In the genomic region with DNA sequence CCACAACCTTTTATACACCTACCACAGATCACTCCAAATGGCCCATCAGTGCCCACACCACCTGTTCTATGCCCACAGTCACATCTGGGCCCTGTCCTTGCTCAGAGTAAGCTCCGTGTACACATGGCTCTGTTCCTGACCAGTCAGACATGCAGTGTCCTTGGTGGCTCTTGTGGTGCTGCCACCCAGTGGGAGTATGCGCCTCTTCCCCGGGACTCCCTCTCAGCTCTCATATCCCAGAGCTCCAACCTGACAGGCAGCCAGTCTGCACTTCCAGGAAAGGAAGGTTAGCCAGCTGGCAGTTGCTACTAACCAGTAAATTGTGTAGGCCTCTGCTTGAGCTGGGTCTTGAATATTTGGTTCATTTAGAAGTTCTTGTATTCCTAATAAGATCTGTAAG, we compare ENCODE assay signal across 9 mouse cellular contexts. TPM values are rescaled to one million over a fixed set of nuclear protein-coding genes. Genes with fewer than 3 reads are reported as not detected.
A peak's percentile ranks its signal among the peaks of the same experiment; 100 is the strongest.
DNase-seq lines count a peak whose midpoint lies in the region; ATAC-seq and TF ChIP-seq lines count a peak whose summit lies in the region.
"Had no signal": no experiment of that assay in that cellular context is flagged by ENCODE, and none has a peak within 500 bp of the region (broad histone marks: within the 10 kb centered on the region; RNA-seq: fewer than 3 reads in every experiment).

No protein-coding gene starts in this region.

- no peaks in the 10 kb centered on the region for H3K4me1 ChIP-seq in kidney, embryonic 16.5 days (ENCODE audit: insufficient read depth, low read length)
- no peaks in the 10 kb centered on the region for H3K4me1 ChIP-seq in ES-Bruce4 (ENCODE audit: control insufficient read depth, insufficient read depth, low read length)
- no peaks in the 10 kb centered on the region for H3K4me1 ChIP-seq in kidney, adult 2 months (ENCODE audit: control insufficient read depth, insufficient read depth, low read length)
- H3K4me1 ChIP-seq in forebrain, embryonic 14.5 days (ENCODE audit: control insufficient read depth, insufficient read depth, low read length), result no peaks in the 10 kb centered on the region
- H3K4me1 ChIP-seq: stomach, embryonic 15.5 days had no signal

- no peak overlapping the region for H3K27ac ChIP-seq in kidney, embryonic 16.5 days (ENCODE audit: low read length)
- no peak overlapping the region for H3K27ac ChIP-seq in ES-Bruce4 (ENCODE audit: insufficient read depth, low read length)
- no peak overlapping the region for H3K27ac ChIP-seq in kidney, adult 2 months (ENCODE audit: insufficient read depth, low read depth, low read length)
- no peak overlapping the region for H3K27ac ChIP-seq in forebrain, embryonic 14.5 days (ENCODE audit: low read depth, low read length)
- H3K27ac ChIP-seq: stomach, embryonic 15.5 days had no signal

- peak; percentile 31 for DNase-seq in kidney, adult 18-20 months
- peak; percentile 75 for DNase-seq in adrenal gland, adult 8-10 months
- DNase-seq in kidney, adult 2 months, result peak; percentile 62
- no peak for DNase-seq in embryo, embryonic 11 days
- no peak for DNase-seq in forebrain, embryonic 14.5 days (ENCODE audit: low spot score)
- no peak for DNase-seq in urinary bladder, postnatal 4 days (ENCODE audit: low spot score in 2 of 2)

- TF ChIP-seq POLR2A in ES-Bruce4 (IDR thresholded peaks at IDR 0.05; ENCODE audit: insufficient read depth, low read length), result no peak
- no peak for TF ChIP-seq POLR2A in kidney, adult 2 months (IDR thresholded peaks at IDR 0.05; ENCODE audit: low read depth, low read length)

- H3K9ac ChIP-seq in kidney, embryonic 16.5 days (replicated peaks; ENCODE audit: low read length), result no peak overlapping the region
- no peak overlapping the region for H3K9ac ChIP-seq in ES-Bruce4 (ENCODE audit: low read depth, poor library complexity, severe bottlenecking)
- H3K9ac ChIP-seq in forebrain, embryonic 14.5 days (ENCODE audit: low read length), result no peak overlapping the region
- H3K9ac ChIP-seq: stomach, embryonic 15.5 days had no signal

- no peaks in the 10 kb centered on the region for H3K9me3 ChIP-seq in kidney, embryonic 16.5 days (ENCODE audit: low read length)
- no peaks in the 10 kb centered on the region for H3K9me3 ChIP-seq in ES-Bruce4 (replicated peaks; ENCODE audit: control insufficient read depth, insufficient read depth, low read length, poor library complexity, severe bottlenecking)
- H3K9me3 ChIP-seq in forebrain, embryonic 14.5 days (replicated peaks; ENCODE audit: control insufficient read depth, low read length), result no peaks in the 10 kb centered on the region
- H3K9me3 ChIP-seq: stomach, embryonic 15.5 days had no signal

- no peak overlapping the region for H3K4me3 ChIP-seq in kidney, embryonic 16.5 days (ENCODE audit: low read length)
- H3K4me3 ChIP-seq in ES-Bruce4 (ENCODE audit: low read depth, low read length), result no peak overlapping the region
- H3K4me3 ChIP-seq in kidney, adult 2 months (ENCODE audit: insufficient read depth, low read depth, low read length), result no peak overlapping the region
- no peak overlapping the region for H3K4me3 ChIP-seq in forebrain, embryonic 14.5 days (ENCODE audit: low read depth, low read length)
- H3K4me3 ChIP-seq: stomach, embryonic 15.5 days had no signal

- 70% methylated on average over 3 of the region's 3 CpGs for WGBS in kidney, embryonic 16.5 days
- 30% methylated on average over 3 of the region's 3 CpGs for WGBS in kidney, adult 2 months
- WGBS in forebrain, embryonic 14.5 days, result 70% methylated on average over 3 of the region's 3 CpGs

- ATAC-seq in kidney, embryonic 16.5 days (ENCODE audit: low FRiP score, low TSS enrichment), result no peak
- no peak for ATAC-seq in forebrain, embryonic 14.5 days

- no peak overlapping the region for H3K4me2 ChIP-seq in kidney, embryonic 16.5 days (replicated peaks; ENCODE audit: low read depth, low read length)
- no peak overlapping the region for H3K4me2 ChIP-seq in forebrain, embryonic 14.5 days (ENCODE audit: low read length)
- H3K4me2 ChIP-seq: stomach, embryonic 15.5 days had no signal

- H3K27me3 ChIP-seq in kidney, embryonic 16.5 days (ENCODE audit: insufficient read depth, low read length), result no peaks in the 10 kb centered on the region
- no peaks in the 10 kb centered on the region for H3K27me3 ChIP-seq in ES-Bruce4 (ENCODE audit: control insufficient read depth, insufficient read depth, low read length, poor library complexity, severe bottlenecking)
- H3K27me3 ChIP-seq in kidney, adult 2 months (replicated peaks; ENCODE audit: control insufficient read depth, insufficient read depth, low read length), result no peaks in the 10 kb centered on the region
- H3K27me3 ChIP-seq in forebrain, embryonic 14.5 days (replicated peaks; ENCODE audit: control insufficient read depth, insufficient read depth, low read length), result no peaks in the 10 kb centered on the region
- H3K27me3 ChIP-seq: stomach, embryonic 15.5 days had no signal

- no peak for TF ChIP-seq EP300 in ES-Bruce4 (IDR thresholded peaks at IDR 0.05; ENCODE audit: insufficient read depth, low read depth, low read length)

- peaks cover 78% of the 10 kb centered on the region for H3K36me3 ChIP-seq in kidney, embryonic 16.5 days (ENCODE audit: insufficient read depth, low read length)
- H3K36me3 ChIP-seq in ES-Bruce4 (ENCODE audit: control insufficient read depth, insufficient read depth, low read length, poor library complexity, severe bottlenecking), result peaks cover 63% of the 10 kb centered on the region
- H3K36me3 ChIP-seq in kidney, adult 2 months (ENCODE audit: control insufficient read depth, insufficient read depth, low read length), result peaks cover 5% of the 10 kb centered on the region
- peaks cover 81% of the 10 kb centered on the region for H3K36me3 ChIP-seq in forebrain, embryonic 14.5 days (ENCODE audit: control insufficient read depth, insufficient read depth, low read length)

- TF ChIP-seq CTCF in ES-Bruce4 (IDR thresholded peaks at IDR 0.05; ENCODE audit: low read depth, low read length), result peak; percentile 60
- peak; percentile 59; the same call in 1 of the 2 replicates for TF ChIP-seq CTCF in kidney, adult 2 months (conservative IDR thresholded peaks at IDR 0.05; ENCODE audit: insufficient read depth, insufficient read length, low read depth, low read length)

RNA-seq across cellular contexts. Expression of a gene that starts 8.3 kb away (rescaled TPM):
- polyA plus RNA-seq in kidney, embryonic 16.5 days (2015; fragmentation: Nextera tagmentation; extraction: Ambion mirVana), result 2.0 and 2.3 TPM in 2 replicates
- 1.3 and 1.6 TPM in 2 replicates for polyA plus RNA-seq in ES-Bruce4 (2011; ENCODE audit: insufficient read depth, insufficient read length, low read depth, missing spikeins)
- 10 to 100 TPM; 12.8 to 44.5 (median 22.1) TPM for total RNA-seq in adrenal gland, adult 8-10 months (2022)
- 5.6 and 6.9 TPM in 2 replicates for polyA plus RNA-seq in kidney, adult 2 months (2012; rRNA removed)
- 4.8 and 9.7 TPM in 2 replicates for polyA plus RNA-seq in forebrain, embryonic 14.5 days (2014; fragmentation: Nextera tagmentation; extraction: Ambion mirVana)

RNA-seq across cellular contexts. Expression of a gene that starts 10.0 kb away (rescaled TPM):
- polyA plus RNA-seq in kidney, embryonic 16.5 days (2015; fragmentation: Nextera tagmentation; extraction: Ambion mirVana), result 611 and 640 TPM in 2 replicates
- 430 and 432 TPM in 2 replicates for polyA plus RNA-seq in ES-Bruce4 (2011; ENCODE audit: insufficient read depth, insufficient read length, low read depth, missing spikeins)
- total RNA-seq in adrenal gland, adult 8-10 months (2022), result 100 to 1,000 TPM; 249 to 283 (median 265) TPM
- 110 and 128 TPM in 2 replicates for polyA plus RNA-seq in kidney, adult 2 months (2012; rRNA removed)
- 662 and 671 TPM in 2 replicates for polyA plus RNA-seq in forebrain, embryonic 14.5 days (2014; fragmentation: Nextera tagmentation; extraction: Ambion mirVana)

RNA-seq across cellular contexts. Expression of a gene that starts 24.5 kb away (rescaled TPM):
- polyA plus RNA-seq in kidney, embryonic 16.5 days (2015; fragmentation: Nextera tagmentation; extraction: Ambion mirVana), result 49.7 and 51.6 TPM in 2 replicates
- 23.5 and 25.2 TPM in 2 replicates for polyA plus RNA-seq in ES-Bruce4 (2011; ENCODE audit: insufficient read depth, insufficient read length, low read depth, missing spikeins)
- 10 to 100 TPM; 23.4 to 35.5 (median 30.3) TPM for total RNA-seq in adrenal gland, adult 8-10 months (2022)
- polyA plus RNA-seq in kidney, adult 2 months (2012; rRNA removed), result 20.0 and 21.6 TPM in 2 replicates
- polyA plus RNA-seq in forebrain, embryonic 14.5 days (2014; fragmentation: Nextera tagmentation; extraction: Ambion mirVana), result 57.4 and 67.8 TPM in 2 replicates

RNA-seq across cellular contexts. Expression of a gene that starts 24.5 kb away (rescaled TPM):
- 51.2 and 56.6 TPM in 2 replicates for polyA plus RNA-seq in kidney, embryonic 16.5 days (2015; fragmentation: Nextera tagmentation; extraction: Ambion mirVana)
- 15.2 and 19.5 TPM in 2 replicates for polyA plus RNA-seq in ES-Bruce4 (2011; ENCODE audit: insufficient read depth, insufficient read length, low read depth, missing spikeins)
- 10 to 100 TPM; 48.9 to 57.3 (median 52.2) TPM for total RNA-seq in adrenal gland, adult 8-10 months (2022)
- 121 and 123 TPM in 2 replicates for polyA plus RNA-seq in kidney, adult 2 months (2012; rRNA removed)
- 86.8 and 92.0 TPM in 2 replicates for polyA plus RNA-seq in forebrain, embryonic 14.5 days (2014; fragmentation: Nextera tagmentation; extraction: Ambion mirVana)

RNA-seq across cellular contexts. Expression of a gene that starts 33.7 kb away (rescaled TPM):
- 0.30 TPM in 1 of 2 replicates, not detected in the other for polyA plus RNA-seq in kidney, embryonic 16.5 days (2015; fragmentation: Nextera tagmentation; extraction: Ambion mirVana)
- polyA plus RNA-seq in ES-Bruce4 (2011; ENCODE audit: insufficient read depth, insufficient read length, low read depth, missing spikeins), result not detected in 2 replicates
- under 1 TPM in 3 of 4 experiments, not detected in 1; 0.31 to 0.56 (median 0.41) TPM for total RNA-seq in adrenal gland, adult 8-10 months (2022)
- not detected in 2 replicates for polyA plus RNA-seq in kidney, adult 2 months (2012; rRNA removed)
- not detected in 2 replicates for polyA plus RNA-seq in forebrain, embryonic 14.5 days (2014; fragmentation: Nextera tagmentation; extraction: Ambion mirVana)

Comparison
In these comparisons a context has a peak if more than half of its experiments do, and no peak if none do; other contexts are left out.
1. DNase-seq: peak in kidney, adult 18-20 months (single experiment), adrenal gland, adult 8-10 months (single experiment) and kidney, adult 2 months (single experiment); none in embryo, embryonic 11 days (single experiment), forebrain, embryonic 14.5 days (single experiment) and urinary bladder, postnatal 4 days (0 of 2).